Mouse (Mus musculus) layer of hippocampus, postnatal 14 days (tissue): ENCODE measurements around the gene Adat3. TPM values are rescaled to one million over a fixed set of nuclear protein-coding genes. Genes with fewer than 3 reads are reported as not detected.
A peak's percentile ranks its signal among the peaks of the same experiment; 100 is the strongest.
"Not testable (repeated sequence)": the region's sequence is repeated elsewhere in the genome, so short reads cannot be mapped to it uniquely, and the experiment has no call there.

Experiments
- DNase-seq, 2 experiments: peaks; one replicate each; pipeline ENCODE4 v3.0.0; 2021 to 2022; ENCODE audit warnings: low spot score in 2 of 2, mixed read lengths in 1 of 2
- microRNA-seq, 2 experiments: library from miRNA; unstranded; fragments of <30 nt; microRNA quantifications; one replicate each; pipeline ENCODE4 v1.2.0; 2021
- total RNA-seq, 2 experiments: library from RNA; stranded (reverse); gene quantifications; 2 replicates each; pipeline ENCODE4 v1.2.3; 2021

Gene Adat3
- total RNA-seq, 2 experiments from 2014 or later, result 2.3 to 2.8 TPM

DNA sequence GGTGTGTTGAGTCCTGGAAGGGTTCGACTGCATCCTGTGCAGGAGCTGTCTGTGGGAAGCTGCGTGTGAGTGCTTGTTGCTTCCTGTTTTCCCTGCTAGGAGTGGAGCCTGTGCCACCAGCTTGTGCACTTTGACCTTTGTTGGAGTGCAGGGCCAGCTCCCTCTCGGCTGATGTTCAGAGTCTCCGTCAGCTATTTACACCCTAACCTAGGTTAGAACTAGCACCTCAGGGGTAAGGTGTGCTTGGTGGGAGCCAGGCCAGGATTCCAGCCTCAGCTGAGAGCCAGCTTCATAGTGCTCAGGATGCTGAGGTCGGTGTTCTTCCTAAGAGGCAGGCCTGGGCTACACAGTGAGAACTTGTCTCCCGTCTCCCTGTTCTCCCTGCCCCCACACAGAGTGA, 32.7 kb downstream of the Adat3 start:
- no peak for DNase-seq

DNA sequence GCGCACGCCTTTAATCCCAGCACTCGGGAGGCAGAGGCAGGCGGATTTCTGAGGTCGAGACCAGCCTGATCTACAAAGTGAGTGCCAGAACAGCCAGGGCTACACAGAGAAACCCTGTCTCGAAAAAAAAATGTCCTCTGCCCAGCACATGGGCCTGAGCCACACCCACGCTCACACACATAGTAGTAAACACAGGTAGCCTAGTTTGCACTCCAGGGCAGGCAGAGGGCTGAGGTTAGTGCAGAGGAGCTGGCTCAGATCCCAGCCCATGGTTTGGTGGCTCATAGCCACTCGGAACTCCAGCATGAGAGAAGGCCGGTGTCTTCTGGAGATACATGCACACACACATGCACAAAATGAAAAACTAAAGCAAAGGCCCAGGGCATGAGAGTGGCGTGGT, 44.3 kb downstream of the Adat3 start:
- DNase-seq, result no peak

DNA sequence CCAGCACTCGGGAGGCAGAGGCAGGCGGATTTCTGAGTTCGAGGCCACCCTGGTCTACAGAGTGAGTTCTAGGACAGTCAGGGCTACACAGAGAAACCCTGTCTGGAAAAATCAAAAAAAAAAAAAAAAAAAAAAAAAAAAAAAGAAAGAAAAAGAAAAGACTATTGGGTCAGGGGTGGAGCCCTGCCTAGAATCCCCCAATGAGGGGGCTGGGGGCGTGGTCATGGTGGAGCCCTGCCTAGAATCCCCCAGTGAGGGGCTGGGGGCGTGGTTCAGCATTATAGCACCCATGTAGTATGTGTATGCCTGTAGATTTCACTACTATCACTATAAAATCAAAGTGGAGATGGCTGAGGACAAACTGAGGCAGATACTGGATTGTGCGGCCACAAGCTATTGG, 47.2 kb downstream of the Adat3 start:
- not testable (repeated sequence) for DNase-seq

DNA sequence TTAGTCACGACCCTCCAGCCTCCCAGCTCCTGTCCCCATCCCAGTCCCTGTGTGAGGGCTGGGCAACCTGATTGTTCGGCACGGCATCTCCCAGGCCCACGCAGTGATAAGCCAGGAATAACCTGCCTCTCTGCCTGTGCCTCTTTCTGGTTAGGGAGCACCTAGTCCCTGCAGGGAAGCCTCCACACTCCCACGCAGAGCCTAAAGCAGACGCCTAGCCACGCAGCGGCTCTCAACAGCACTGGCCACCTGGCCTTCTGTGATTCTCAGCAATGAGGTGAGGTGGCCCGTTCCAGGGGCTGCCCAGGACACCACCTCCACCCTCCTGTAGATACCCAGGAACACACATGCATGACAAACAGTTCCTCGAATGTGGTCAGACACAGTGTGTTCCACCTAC, 47.7 kb downstream of the Adat3 start:
- DNase-seq, result no peak

DNA sequence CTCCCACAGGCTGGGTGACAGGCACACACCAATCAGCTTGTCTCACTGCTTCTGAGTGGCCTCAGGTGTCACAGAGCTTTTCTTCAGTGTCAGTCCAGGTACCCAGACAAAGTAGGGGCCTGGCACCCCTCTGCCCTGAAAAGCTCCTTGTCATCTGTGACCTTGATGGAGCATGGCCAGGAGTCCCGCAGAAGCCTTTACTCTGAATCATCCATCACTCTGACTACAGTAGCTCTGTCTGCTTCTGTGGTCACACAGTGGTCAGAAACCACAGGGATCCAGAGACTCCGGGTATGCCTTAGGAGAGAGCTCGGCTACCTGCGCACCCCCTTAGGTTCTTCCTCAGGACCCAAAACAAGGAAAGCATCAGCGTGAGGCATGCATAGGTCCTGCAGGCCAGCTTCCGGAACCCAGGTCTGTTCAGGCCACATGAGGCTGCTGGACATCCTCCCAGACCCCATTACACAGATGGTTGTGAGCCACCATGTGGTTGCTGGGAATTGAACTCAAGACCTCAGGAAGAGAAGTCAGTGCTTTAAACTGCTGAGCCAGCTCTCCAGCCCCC, 50.6 kb downstream of the Adat3 start:
- no peak for DNase-seq

DNA sequence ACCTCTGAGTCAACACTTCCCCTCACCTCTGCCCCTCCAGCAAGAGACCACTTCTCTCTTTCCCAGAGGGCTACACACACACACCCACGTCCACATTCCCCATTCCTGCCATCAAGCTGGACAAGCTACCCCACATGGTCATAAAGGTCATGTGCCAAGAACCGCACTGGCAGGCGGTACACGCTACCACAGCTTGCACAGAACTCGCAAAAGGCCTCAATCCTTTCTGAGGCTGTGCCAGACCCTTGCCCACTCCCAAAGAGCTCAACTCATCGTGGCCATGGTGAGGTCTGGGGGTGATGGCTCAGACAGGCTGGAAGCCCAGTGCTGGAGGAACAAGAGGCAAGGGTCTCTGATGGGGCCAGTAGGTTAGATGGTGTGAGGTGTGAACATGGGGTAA, 52.2 kb downstream of the Adat3 start:
- DNase-seq, result no peak

DNA sequence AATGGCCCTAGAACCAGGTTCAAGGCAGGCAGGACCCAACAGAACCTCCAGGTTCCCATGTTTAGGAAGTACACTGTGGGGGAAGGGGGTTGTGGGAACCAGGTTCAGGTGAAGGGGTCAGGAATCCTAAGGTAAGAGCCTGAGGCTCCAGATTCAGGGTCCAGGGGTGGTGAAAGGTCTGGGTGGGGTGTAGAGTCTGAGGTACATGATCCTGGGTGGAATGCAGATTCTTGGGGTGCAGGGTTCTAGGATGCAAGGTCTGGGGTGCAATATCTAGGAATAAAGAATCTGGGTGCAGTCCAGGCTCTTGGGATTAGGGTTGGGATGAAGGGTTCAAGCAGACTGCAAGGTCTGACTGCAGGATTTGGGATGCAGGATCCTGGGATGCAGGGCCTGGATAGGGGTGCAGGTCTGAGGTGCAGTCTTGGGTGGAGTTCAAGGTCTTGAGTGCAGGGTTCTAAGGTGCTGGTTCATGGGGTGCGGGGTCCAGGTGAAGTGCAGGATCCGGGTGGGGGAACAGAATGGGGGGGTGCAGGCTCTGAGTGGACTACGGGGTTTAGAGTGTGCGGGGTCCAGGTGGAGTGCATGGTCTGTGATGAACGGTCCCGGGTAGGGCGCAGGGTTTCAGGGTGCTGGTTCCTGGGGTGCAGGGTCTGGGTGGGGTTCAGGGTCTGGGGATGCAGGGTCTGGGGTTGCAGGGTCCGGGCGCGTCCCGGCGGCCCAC, 52.9 kb downstream of the Adat3 start:
- no peak for DNase-seq

DNA sequence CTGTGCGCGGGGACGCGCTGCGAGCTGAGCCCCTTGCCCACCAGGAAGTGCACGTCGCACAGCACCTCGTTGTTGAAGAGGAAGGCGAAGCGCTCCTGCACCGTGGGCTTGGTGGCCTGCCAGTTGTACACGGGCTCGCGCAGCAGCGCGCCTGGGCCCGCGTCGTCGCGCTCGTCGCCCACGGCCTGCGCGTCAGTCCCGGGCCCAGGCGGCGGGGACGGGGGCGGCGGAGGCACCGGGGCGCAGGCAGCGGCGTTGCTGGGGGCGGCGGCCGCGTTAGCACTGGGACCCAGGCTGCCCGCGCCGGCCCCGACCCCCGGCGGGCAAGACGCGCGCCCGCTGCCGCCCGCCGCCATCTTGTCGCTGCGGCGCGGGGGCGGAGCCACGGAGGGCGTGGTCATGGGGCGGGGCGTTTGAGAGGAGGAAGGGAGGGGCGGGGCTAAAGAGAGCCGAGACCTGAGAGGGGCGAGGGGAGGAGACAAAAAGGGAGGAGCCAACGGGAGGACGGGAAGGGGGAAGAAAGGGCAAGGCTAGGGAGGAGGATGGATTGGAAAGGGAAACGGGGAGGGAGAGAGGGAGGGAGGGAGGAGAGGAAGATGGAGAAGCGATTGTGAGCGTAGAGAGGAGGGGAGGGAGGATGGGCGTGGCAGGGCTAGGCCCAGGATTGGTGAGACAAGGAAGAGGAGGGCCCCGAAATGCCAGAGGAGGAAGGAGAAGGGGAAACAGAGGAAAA, 53.6 kb downstream of the Adat3 start:
- peak; percentile 88 to 97 for DNase-seq

DNA sequence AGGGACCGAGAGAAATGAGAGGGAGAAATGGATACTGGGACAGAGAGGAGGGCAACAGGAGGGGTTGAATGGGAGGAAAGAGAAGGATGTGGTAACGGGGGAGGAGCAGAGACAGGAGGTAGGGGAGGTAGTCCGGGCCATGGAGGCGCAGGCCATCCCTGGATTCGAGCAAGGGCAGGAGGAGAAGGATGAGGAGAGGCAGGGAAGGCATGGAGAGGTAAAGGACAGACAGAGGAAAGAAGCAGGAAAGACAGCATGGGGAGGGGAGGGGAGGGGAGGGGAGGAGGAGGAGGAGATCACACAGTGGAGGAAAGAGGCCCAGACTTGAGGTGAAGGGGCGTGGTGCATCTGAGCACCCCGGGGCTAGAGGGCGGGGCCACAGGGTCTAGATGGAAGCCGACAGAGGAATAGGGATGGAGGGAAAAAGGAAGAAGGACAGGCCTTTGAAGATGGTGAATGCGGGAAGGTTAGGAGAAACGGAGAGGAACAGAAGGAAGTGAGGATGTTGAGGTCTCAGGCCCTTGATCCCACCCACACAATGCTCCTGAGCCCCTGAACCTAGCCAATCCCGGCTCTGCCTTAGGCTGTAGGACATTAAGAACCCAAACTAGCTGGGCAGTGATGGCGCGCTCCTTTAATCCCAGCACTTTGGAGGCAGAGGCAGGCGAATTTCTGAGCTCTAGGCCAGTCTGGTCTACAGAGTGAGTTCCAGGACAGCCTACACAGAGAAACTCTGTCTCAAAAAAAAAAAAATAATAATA, 54.4 kb downstream of the Adat3 start, which contains the start of gene Btbd2:
Btbd2 (minus strand) TSS at position 209 of the 761 bp plus-strand sequence.
- DNase-seq, result no peak

Small RNAs within 50 kb of the gene (microRNA-seq; reads per million reads assigned to microRNA genes)
- gene Mir6912, result 2.0 to 2.7 reads per million in 2 experiments

Other genes starting within 250 kb of the Adat3 start
- gene Plk5, start 246.4 kb upstream of the Adat3 start, total RNA-seq, result 1 to 10 TPM; 3.2 to 3.4 TPM
- 10 to 100 TPM; 20.3 to 24.2 TPM for gene Mex3d, start 215.2 kb upstream of the Adat3 start, total RNA-seq
- gene Mbd3, start 203.3 kb upstream of the Adat3 start, total RNA-seq, result 100 to 1,000 TPM; 121 to 131 TPM
- 100 to 1,000 TPM; 620 to 655 TPM for gene Uqcr11, start 196.1 kb upstream of the Adat3 start, total RNA-seq
- gene Tcf3, start 169.2 kb upstream of the Adat3 start, total RNA-seq, result 10 to 100 TPM; 33.3 to 35.0 TPM
- not detected for gene Onecut3, start 108.0 kb upstream of the Adat3 start, total RNA-seq
- gene Atp8b3, start 63.8 kb upstream of the Adat3 start, total RNA-seq, result under 1 TPM; 0.21 TPM
- 10 to 100 TPM; 47.0 to 50.5 TPM for gene Rexo1, start 41.3 kb upstream of the Adat3 start, total RNA-seq
- 10 to 100 TPM; 40.1 to 44.3 TPM for gene Klf16, start 25.6 kb upstream of the Adat3 start, total RNA-seq
- 100 to 1,000 TPM; 189 to 197 TPM for gene Abhd17a, start 12.5 kb upstream of the Adat3 start, total RNA-seq
- gene Scamp4, start within 50 bp of the Adat3 start, total RNA-seq, result 10 to 100 TPM; 38.5 to 40.7 TPM
- gene Gm49322, start 3.1 kb downstream of the Adat3 start, total RNA-seq, result 1 to 10 TPM; 2.5 to 2.8 TPM
- gene Csnk1g2, start 20.0 kb downstream of the Adat3 start, total RNA-seq, result 100 to 1,000 TPM; 176 to 180 TPM
- 10 to 100 TPM; 90.2 to 94.4 TPM for gene Btbd2, start 54.2 kb downstream of the Adat3 start, total RNA-seq
- 10 to 100 TPM; 50.5 to 51.5 TPM for gene Mknk2, start 75.2 kb downstream of the Adat3 start, total RNA-seq
- gene Mob3a, start 99.1 kb downstream of the Adat3 start, total RNA-seq, result 10 to 100 TPM; 16.1 to 19.0 TPM
- 10 to 100 TPM; 44.8 to 54.7 TPM for gene Izumo4, start 99.3 kb downstream of the Adat3 start, total RNA-seq
- 100 to 1,000 TPM; 137 to 144 TPM for gene Ap3d1, start 139.4 kb downstream of the Adat3 start, total RNA-seq
- gene Dot1l, start 152.3 kb downstream of the Adat3 start, total RNA-seq, result 10 to 100 TPM; 60.6 to 62.2 TPM
- 10 to 100 TPM; 41.0 to 45.9 TPM for gene Sf3a2, start 195.3 kb downstream of the Adat3 start, total RNA-seq
- gene Plekhj1, start 195.7 kb downstream of the Adat3 start, total RNA-seq, result 10 to 100 TPM; 57.1 to 57.8 TPM
- gene Amh, start 202.4 kb downstream of the Adat3 start, total RNA-seq, result 1 to 10 TPM; 2.4 to 2.9 TPM
- 1 to 10 TPM; 2.1 to 2.6 TPM for gene Jsrp1, start 210.6 kb downstream of the Adat3 start, total RNA-seq
- 100 to 1,000 TPM; 429 to 450 TPM for gene Oaz1, start 223.8 kb downstream of the Adat3 start, total RNA-seq
- gene Lingo3, start 241.2 kb downstream of the Adat3 start, total RNA-seq, result 10 to 100 TPM; 32.6 to 35.5 TPM